Mouse (Mus musculus) megakaryocyte, embryonic 14.5 days (primary cell): ENCODE results near the gene Ccdc162.

ENCODE experiments used
- FLI1 ChIP-seq: IDR thresholded peaks from 2 replicates; pipeline ENCODE4 v1.6.1; 2012; ENCODE audit warnings: low read length, inconsistent platforms, mixed read lengths
- GATA1 ChIP-seq: IDR thresholded peaks from 3 replicates; pipeline ENCODE4 v1.6.1; 2012; ENCODE audit warnings: mixed read lengths, low read length, inconsistent platforms, borderline replicate concordance

GRCm38 (mm10) chr10:41594433-41594832 lies 122.0 kb downstream of the Ccdc162 start:
- TF ChIP-seq GATA1 = no peak
- no peak for TF ChIP-seq FLI1
